Mouse (Mus musculus): ENCODE results near the gene Ramp2. TPM values are rescaled to one million over a fixed set of nuclear protein-coding genes. Genes with fewer than 3 reads are reported as not detected.

Gene Ramp2
- polyA plus RNA-seq, 1 experiment, result 25.8 TPM

DNA sequence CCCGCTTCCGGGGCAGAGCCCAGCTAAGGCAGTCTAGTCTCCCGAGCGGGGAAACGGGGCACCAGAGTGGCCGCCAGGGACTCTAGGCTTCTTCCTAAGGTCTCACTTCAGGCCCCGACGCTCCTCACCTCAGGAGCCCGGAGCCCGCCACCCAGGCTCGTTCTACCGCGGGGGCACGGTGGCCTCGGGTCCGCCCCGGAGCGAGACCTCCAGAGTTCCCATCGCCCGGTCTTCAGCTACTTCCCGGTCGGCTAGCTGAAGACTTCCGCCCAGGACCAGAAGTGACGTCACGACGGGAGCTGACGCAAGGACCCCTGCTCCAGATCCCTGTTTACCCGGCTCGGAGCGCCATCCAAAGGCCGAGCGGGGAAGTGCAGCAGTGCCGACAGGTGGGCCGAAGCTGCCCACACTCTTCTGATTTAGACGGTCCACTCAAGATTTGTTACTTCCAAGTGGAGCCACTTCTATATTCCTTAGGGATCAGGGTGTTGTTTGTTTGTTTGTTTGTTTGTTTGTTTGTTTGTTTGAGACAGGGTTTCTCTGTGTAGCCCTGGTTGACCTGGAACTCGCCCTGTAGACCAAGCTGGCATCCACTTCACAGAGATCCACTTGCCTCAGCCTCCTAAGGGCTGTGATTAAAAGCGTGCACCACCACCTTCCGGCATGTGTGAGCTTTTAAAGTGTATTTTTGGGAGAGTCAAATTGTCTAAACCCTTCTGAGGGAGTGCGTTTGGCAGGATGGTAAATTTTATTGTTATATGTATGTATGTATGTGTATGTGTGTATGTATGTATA is 56.4 kb downstream of the Ramp2 start, which contains the start of gene Becn1:
TSS of gene Becn1 (minus strand) at position 283 of the 795 bp plus-strand sequence.
- H3K36me3 ChIP-seq (ENCODE audit: control insufficient read depth, insufficient read depth, low read length), result peaks cover 22% of the 10 kb centered on the region
- TF ChIP-seq POLR2A (IDR thresholded peaks at IDR 0.05; ENCODE audit: low read depth, low read length), result peak; percentile 67; the same call in 1 of the 2 replicates
- TF ChIP-seq CTCF (IDR thresholded peaks at IDR 0.05; ENCODE audit: extremely low read depth, insufficient read length, insufficient replicate concordance, low read depth, low read length), result peak; percentile 82; the same call in 1 of the 2 replicates
- peak within 1 kb of the TSS; percentile 98 for H3K4me3 ChIP-seq (ENCODE audit: low read depth, low read length)
- peak within 1 kb of the TSS; percentile 96 for H3K27ac ChIP-seq (ENCODE audit: insufficient read depth, low read depth, low read length)
- 5% methylated on average over 39 of the region's 39 CpGs for WGBS
- peaks cover 14% of the 10 kb centered on the region for H3K4me1 ChIP-seq (ENCODE audit: control insufficient read depth, insufficient read depth, insufficient read length, low read length)
- H3K27me3 ChIP-seq (ENCODE audit: control insufficient read depth, insufficient read depth, low read length), result no peaks in the 10 kb centered on the region

GRCm38 (mm10) chr11:101307744-101308143 is 61.9 kb downstream of the Ramp2 start:
- no peak overlapping the region for H3K27ac ChIP-seq (ENCODE audit: insufficient read depth, low read depth, low read length)
- H3K4me3 ChIP-seq (ENCODE audit: low read depth, low read length), result no peak overlapping the region

More at GRCm38 (mm10) chr11:101307744-101308143, 61.9 kb downstream of the Ramp2 start:
- 16% methylated on average over 5 of the region's 5 CpGs for WGBS
- peaks cover 7% of the 10 kb centered on the region; the same call in 1 of the 2 replicates for H3K4me1 ChIP-seq (ENCODE audit: control insufficient read depth, insufficient read depth, insufficient read length, low read length)
- H3K36me3 ChIP-seq (ENCODE audit: control insufficient read depth, insufficient read depth, low read length), result no peaks in the 10 kb centered on the region
- H3K27me3 ChIP-seq (ENCODE audit: control insufficient read depth, insufficient read depth, low read length), result no peaks in the 10 kb centered on the region
- no peak for TF ChIP-seq CTCF (IDR thresholded peaks at IDR 0.05; ENCODE audit: extremely low read depth, insufficient read length, insufficient replicate concordance, low read depth, low read length)

Other genes with a start within 250 kb of the Ramp2 start
- 43.5 and 69.5 TPM in 2 replicates for gene Atp6v0a1, start 236.6 kb upstream of the Ramp2 start, polyA plus RNA-seq (2012; rRNA removed)
- gene Naglu, start 176.0 kb upstream of the Ramp2 start, polyA plus RNA-seq (2012; rRNA removed), result 11.8 and 19.1 TPM in 2 replicates
- gene Hsd17b1, start 167.6 kb upstream of the Ramp2 start, polyA plus RNA-seq (2012; rRNA removed), result 0.20 and 0.28 TPM in 2 replicates
- 26.3 and 38.9 TPM in 2 replicates for gene Coasy, start 163.5 kb upstream of the Ramp2 start, polyA plus RNA-seq (2012; rRNA removed)
- 54.1 and 100 TPM in 2 replicates for gene Mlx, start 158.8 kb upstream of the Ramp2 start, polyA plus RNA-seq (2012; rRNA removed)
- 0.22 and 0.46 TPM in 2 replicates for gene Psmc3ip, start 150.6 kb upstream of the Ramp2 start, polyA plus RNA-seq (2012; rRNA removed)
- gene Retreg3, start 126.1 kb upstream of the Ramp2 start, polyA plus RNA-seq (2012; rRNA removed), result 27.3 and 55.0 TPM in 2 replicates
- gene Tubg1, start 126.1 kb upstream of the Ramp2 start, polyA plus RNA-seq (2012; rRNA removed), result 13.2 and 16.2 TPM in 2 replicates
- gene Tubg2, start 90.1 kb upstream of the Ramp2 start, polyA plus RNA-seq (2012; rRNA removed), result 1.1 and 2.2 TPM in 2 replicates
- 2.7 and 2.8 TPM in 2 replicates for gene Cntnap1, start 75.5 kb upstream of the Ramp2 start, polyA plus RNA-seq (2012; rRNA removed)
- gene Plekhh3, start 74.7 kb upstream of the Ramp2 start, polyA plus RNA-seq (2012; rRNA removed), result 33.0 and 84.5 TPM in 2 replicates
- 18.4 and 25.7 TPM in 2 replicates for gene Ccr10, start 70.6 kb upstream of the Ramp2 start, polyA plus RNA-seq (2012; rRNA removed)
- 7.9 and 20.0 TPM in 2 replicates for gene Ezh1, start 19.6 kb upstream of the Ramp2 start, polyA plus RNA-seq (2012; rRNA removed)
- 28.9 and 64.8 TPM in 2 replicates for gene Vps25, start 7.7 kb downstream of the Ramp2 start, polyA plus RNA-seq (2012; rRNA removed)
- gene Wnk4, start 14.5 kb downstream of the Ramp2 start, polyA plus RNA-seq (2012; rRNA removed), result 3.0 and 7.9 TPM in 2 replicates
- gene Cntd1, start 33.0 kb downstream of the Ramp2 start, polyA plus RNA-seq (2012; rRNA removed), result 0.09 and 0.20 TPM in 2 replicates
- gene Coa3, start 33.1 kb downstream of the Ramp2 start, polyA plus RNA-seq (2012; rRNA removed), result 174 and 479 TPM in 2 replicates
- gene Becn1, start 56.3 kb downstream of the Ramp2 start, polyA plus RNA-seq (2012; rRNA removed), result 157 and 163 TPM in 2 replicates
- 19.9 and 36.7 TPM in 2 replicates for gene Psme3, start 70.2 kb downstream of the Ramp2 start, polyA plus RNA-seq (2012; rRNA removed)
- gene Aoc2, start 79.0 kb downstream of the Ramp2 start, polyA plus RNA-seq (2012; rRNA removed), result 2.7 and 5.9 TPM in 2 replicates
- 6.6 and 8.9 TPM in 2 replicates for gene Aoc3, start 84.6 kb downstream of the Ramp2 start, polyA plus RNA-seq (2012; rRNA removed)
- gene G6pc, start 121.5 kb downstream of the Ramp2 start, polyA plus RNA-seq (2012; rRNA removed), result 8.8 and 9.7 TPM in 2 replicates
- gene Aarsd1, start 171.6 kb downstream of the Ramp2 start, polyA plus RNA-seq (2012; rRNA removed), result 8.5 and 10.8 TPM in 2 replicates
- 0.11 TPM in 1 of 2 replicates, not detected in the other for gene Gm27029, start 178.8 kb downstream of the Ramp2 start, polyA plus RNA-seq (2012; rRNA removed)
- 15.4 and 23.7 TPM in 2 replicates for gene Rundc1, start 179.1 kb downstream of the Ramp2 start, polyA plus RNA-seq (2012; rRNA removed)
- 0.51 and 0.89 TPM in 2 replicates for gene Ptges3l, start 179.3 kb downstream of the Ramp2 start, polyA plus RNA-seq (2012; rRNA removed)
- gene Rpl27, start 196.3 kb downstream of the Ramp2 start, polyA plus RNA-seq (2012; rRNA removed), result 178 and 244 TPM in 2 replicates
- 44.3 and 123 TPM in 2 replicates for gene Ifi35, start 202.4 kb downstream of the Ramp2 start, polyA plus RNA-seq (2012; rRNA removed)
- 18.5 and 28.1 TPM in 2 replicates for gene Rnd2, start 219.0 kb downstream of the Ramp2 start, polyA plus RNA-seq (2012; rRNA removed)
- 92.5 and 272 TPM in 2 replicates for gene Vat1, start 220.2 kb downstream of the Ramp2 start, polyA plus RNA-seq (2012; rRNA removed)